Mouse (Mus musculus) C2C12 (cell line): ENCODE data around the gene H2-Eb1. TPM values are rescaled to one million over a fixed set of nuclear protein-coding genes. Genes with fewer than 3 reads are reported as not detected.

Source experiments
- H3K27me3 ChIP-seq: one replicate; pipeline ENCODE4 v1.6.1; 2011; ENCODE audit not compliant: control insufficient read depth, insufficient read depth, insufficient read length
- H3K36me3 ChIP-seq: one replicate; pipeline ENCODE4 v1.6.1; 2011; ENCODE audit not compliant: control insufficient read depth, insufficient read depth
- H3K4me3 ChIP-seq: one replicate; pipeline ENCODE4 v1.5.1; 2011; ENCODE audit warnings: mild to moderate bottlenecking, control low read depth; ENCODE audit not compliant: poor library complexity, insufficient read depth, severe bottlenecking
- H3K79me2 ChIP-seq: one replicate; pipeline ENCODE4 v1.6.1; 2011; ENCODE audit not compliant: control insufficient read depth, insufficient read depth
- H3K79me3 ChIP-seq: one replicate; pipeline ENCODE4 v1.6.1; 2011; ENCODE audit warnings: low read depth, control low read depth
- H3ac ChIP-seq: one replicate; pipeline ENCODE3; 2011; ENCODE audit warnings: low read depth; ENCODE audit not compliant: control insufficient read depth, insufficient read length
- CEBPB ChIP-seq: IDR thresholded peaks from one replicate; pipeline ENCODE4 v1.6.1; 2011; ENCODE audit warnings: low read depth, mild to moderate bottlenecking, control low read depth, moderate library complexity
- CTCF ChIP-seq: IDR thresholded peaks from one replicate; pipeline ENCODE4 v1.5.1; 2011; ENCODE audit not compliant: control insufficient read depth, insufficient read depth, insufficient read length
- FOSL1 ChIP-seq: IDR thresholded peaks from one replicate; pipeline ENCODE4 v1.8.0; 2011; ENCODE audit warnings: mild to moderate bottlenecking, low read length; ENCODE audit not compliant: poor library complexity, insufficient read depth, severe bottlenecking
- MAX ChIP-seq: IDR thresholded peaks from one replicate; pipeline ENCODE4 v1.6.1; 2011; ENCODE audit warnings: mild to moderate bottlenecking, control low read depth
- MYOD1 ChIP-seq: IDR thresholded peaks from one replicate; pipeline ENCODE4 v1.6.1; 2011; ENCODE audit warnings: low read depth; ENCODE audit not compliant: control insufficient read depth, insufficient read length
- MYOG ChIP-seq: IDR thresholded peaks from one replicate; pipeline ENCODE4 v1.6.1; 2011; ENCODE audit not compliant: control insufficient read depth, insufficient read length; ENCODE audit errors: extremely low read depth
- USF1 ChIP-seq: IDR thresholded peaks from one replicate; pipeline ENCODE4 v1.6.1; 2011; ENCODE audit warnings: low read depth, mild to moderate bottlenecking, control low read depth, moderate library complexity
- polyA plus RNA-seq: library from polyadenylated mRNA; unstranded; fragments of >200 nt; fragmentation: generic; extraction: Trizol; gene quantifications from one replicate; pipeline ENCODE4 v1.2.1, GENCODE M21; 2012; ENCODE audit warnings: missing spikeins

H2-Eb1 gene
- polyA plus RNA-seq, 1 experiment, result not detected

- Histone ChIP-seq H3K79me2 (no peaks in the 10 kb centered on the region), H3K27me3 (no peaks in the 10 kb centered on the region), H3ac (no peak overlapping the region), H3K36me3 (no peaks in the 10 kb centered on the region), H3K4me3 (no peak overlapping the region), H3K79me3 (no peaks in the 10 kb centered on the region)
- TF ChIP-seq CTCF (no peak), MYOG (no peak), CEBPB (no peak), USF1 (no peak), MAX (no peak), FOSL1 (no peak), MYOD1 (no peak)
These were observed 43.8 kb downstream of the H2-Eb1 start for GRCm38 (mm10) chr17:34349429-34349828.

- TF ChIP-seq USF1, result no peak
- TF ChIP-seq FOSL1, result no peak
- TF ChIP-seq MYOD1, result no peak
- TF ChIP-seq MYOG, result no peak
- no peak for TF ChIP-seq CTCF
- no peak for TF ChIP-seq CEBPB
- TF ChIP-seq MAX, result no peak
- Histone ChIP-seq H3K79me3 (no peaks in the 10 kb centered on the region), H3K27me3 (peaks cover 6% of the 10 kb centered on the region), H3ac (no peak within 1 kb of the TSS), H3K36me3 (no peaks in the 10 kb centered on the region), H3K4me3 (no peak within 1 kb of the TSS), H3K79me2 (no peaks in the 10 kb centered on the region)
These were observed 48.9 kb downstream of the H2-Eb1 start, which contains the start of gene Btnl2 for GRCm38 (mm10) chr17:34354539-34354938. Btnl2 (plus strand) TSS chr17:34354822.

- H3ac ChIP-seq, result no peak overlapping the region
- H3K27me3 ChIP-seq, result peaks cover 6% of the 10 kb centered on the region
- H3K79me2 ChIP-seq, result no peaks in the 10 kb centered on the region
- TF ChIP-seq MAX (no peak), MYOD1 (no peak), CTCF (no peak), MYOG (no peak), CEBPB (no peak), FOSL1 (no peak), USF1 (no peak)
- no peaks in the 10 kb centered on the region for H3K36me3 ChIP-seq
- no peak overlapping the region for H3K4me3 ChIP-seq
- H3K79me3 ChIP-seq, result no peaks in the 10 kb centered on the region
These were observed 49.3 kb downstream of the H2-Eb1 start for GRCm38 (mm10) chr17:34354940-34355339.

GRCm38 (mm10) chr17:34362954-34363546 is 57.4 kb downstream of the H2-Eb1 start:
- no peak overlapping the region for H3ac ChIP-seq
- H3K36me3 ChIP-seq, result no peaks in the 10 kb centered on the region
- H3K4me3 ChIP-seq, result no peak overlapping the region
- no peak for TF ChIP-seq USF1
- no peak for TF ChIP-seq MYOG
- no peak for TF ChIP-seq MYOD1
- no peak for TF ChIP-seq CTCF
- no peak for TF ChIP-seq MAX
- TF ChIP-seq FOSL1, result no peak
- no peak for TF ChIP-seq CEBPB
- H3K27me3 ChIP-seq, result peaks cover 8% of the 10 kb centered on the region
- no peaks in the 10 kb centered on the region for H3K79me3 ChIP-seq
- H3K79me2 ChIP-seq, result no peaks in the 10 kb centered on the region

- Histone ChIP-seq H3K36me3 (no peaks in the 10 kb centered on the region), H3K79me3 (no peaks in the 10 kb centered on the region), H3K79me2 (no peaks in the 10 kb centered on the region), H3ac (no peak overlapping the region), H3K27me3 (peaks cover 6% of the 10 kb centered on the region), H3K4me3 (no peak overlapping the region)
- no peak for TF ChIP-seq CEBPB
- no peak for TF ChIP-seq FOSL1
- no peak for TF ChIP-seq USF1
- no peak for TF ChIP-seq CTCF
- no peak for TF ChIP-seq MAX
- TF ChIP-seq MYOD1, result no peak
- no peak for TF ChIP-seq MYOG
These were observed 58.1 kb downstream of the H2-Eb1 start for GRCm38 (mm10) chr17:34363676-34364310.

GRCm38 (mm10) chr17:34365031-34365430 is 59.4 kb downstream of the H2-Eb1 start:
- H3K27me3 ChIP-seq, result peaks cover 6% of the 10 kb centered on the region
- H3K79me3 ChIP-seq, result no peaks in the 10 kb centered on the region
- TF ChIP-seq CTCF (no peak), MAX (no peak), USF1 (no peak), FOSL1 (no peak), MYOD1 (no peak), MYOG (no peak), CEBPB (no peak)
- no peaks in the 10 kb centered on the region for H3K79me2 ChIP-seq
- no peaks in the 10 kb centered on the region for H3K36me3 ChIP-seq
- H3ac ChIP-seq, result no peak overlapping the region
- no peak overlapping the region for H3K4me3 ChIP-seq

Other genes with a start within 250 kb of the H2-Eb1 start
- gene H2-Oa, start 213.5 kb upstream of the H2-Eb1 start, polyA plus RNA-seq, result not detected
- 5.2 TPM for gene H2-DMa, start 186.3 kb upstream of the H2-Eb1 start, polyA plus RNA-seq
- gene Brd2, start 183.2 kb upstream of the H2-Eb1 start, polyA plus RNA-seq, result 127 TPM
- gene H2-DMb2, start 162.6 kb upstream of the H2-Eb1 start, polyA plus RNA-seq, result not detected
- not detected for gene H2-DMb1, start 152.8 kb upstream of the H2-Eb1 start, polyA plus RNA-seq
- gene Tap1, start 118.3 kb upstream of the H2-Eb1 start, polyA plus RNA-seq, result 0.30 TPM
- gene Psmb9, start 118.1 kb upstream of the H2-Eb1 start, polyA plus RNA-seq, result 0.07 TPM
- 0.05 TPM for gene Psmb8, start 108.1 kb upstream of the H2-Eb1 start, polyA plus RNA-seq
- 0.47 TPM for gene Tap2, start 102.3 kb upstream of the H2-Eb1 start, polyA plus RNA-seq
- gene H2-Ob, start 67.0 kb upstream of the H2-Eb1 start, polyA plus RNA-seq, result not detected
- not detected for gene H2-Ab1, start 48.2 kb upstream of the H2-Eb1 start, polyA plus RNA-seq
- gene H2-Aa, start 18.0 kb upstream of the H2-Eb1 start, polyA plus RNA-seq, result not detected
- not detected for gene H2-Eb2, start 19.8 kb downstream of the H2-Eb1 start, polyA plus RNA-seq
- gene Btnl2, start 49.0 kb downstream of the H2-Eb1 start, polyA plus RNA-seq, result not detected
- not detected for gene Btnl1, start 71.3 kb downstream of the H2-Eb1 start, polyA plus RNA-seq
- gene BC051142, start 93.0 kb downstream of the H2-Eb1 start, polyA plus RNA-seq, result not detected
- not detected for gene Btnl4, start 171.5 kb downstream of the H2-Eb1 start, polyA plus RNA-seq
- gene Btnl6, start 211.5 kb downstream of the H2-Eb1 start, polyA plus RNA-seq, result not detected